Mouse (Mus musculus) CH12.LX (cell line): Measurements from ENCODE around the gene Ccr10. TPM values are rescaled to one million over a fixed set of nuclear protein-coding genes. Genes with fewer than 3 reads are reported as not detected.

Experiments
- DNase-seq: peaks from one replicate; pipeline ENCODE4 v3.0.0-alpha.2; 2013; ENCODE audit errors: extremely low read depth
- H3K27ac ChIP-seq: 2 replicates; pipeline ENCODE4 v1.5.1; 2012; ENCODE audit warnings: low read depth, mild to moderate bottlenecking, control low read depth, moderate library complexity; ENCODE audit not compliant: insufficient read depth
- H3K27me3 ChIP-seq: replicated peaks from 2 replicates; pipeline ENCODE3; 2012; ENCODE audit warnings: inconsistent platforms
- H3K36me3 ChIP-seq, 2 experiments: replicated peaks in 1 of 2; 2 replicates each; pipeline versions ENCODE3 to v1.6.1; 2012; ENCODE audit warnings: inconsistent platforms in 1 of 2, low read length in 1 of 2, mild to moderate bottlenecking in 1 of 2, mixed read lengths in 1 of 2, moderate library complexity in 1 of 2; ENCODE audit not compliant: control insufficient read depth in 1 of 2, insufficient read depth in 1 of 2
- H3K4me1 ChIP-seq, 2 experiments: 2 replicates each; pipeline ENCODE4 v1.6.1; 2012; ENCODE audit warnings: inconsistent platforms in 1 of 2, moderate library complexity in 1 of 2; ENCODE audit not compliant: insufficient read depth in 2 of 2, control insufficient read depth in 1 of 2
- H3K4me2 ChIP-seq: 2 replicates; pipeline ENCODE4 v1.6.1; 2012; ENCODE audit warnings: low read depth, mild to moderate bottlenecking, control low read depth; ENCODE audit not compliant: poor library complexity, insufficient read depth, severe bottlenecking
- H3K4me3 ChIP-seq, 3 experiments: fragments of 150-350 bp in 1 of 3; sonication (generic) in 1 of 3; replicated peaks in 1 of 3; 2 replicates each; pipeline versions ENCODE3 to v1.5.1; 2011 to 2012; ENCODE audit warnings: low read depth in 2 of 3, low read length in 2 of 3, mild to moderate bottlenecking in 2 of 3, moderate library complexity in 2 of 3, control low read depth in 1 of 3, improper control_type of control experiment in 1 of 3, inconsistent platforms in 1 of 3, mixed read lengths in 1 of 3; ENCODE audit not compliant: poor library complexity in 1 of 3
- H3K79me2 ChIP-seq: replicated peaks from 2 replicates; pipeline ENCODE4 v1.6.1; 2012; ENCODE audit warnings: mild to moderate bottlenecking, moderate library complexity; ENCODE audit not compliant: control insufficient read depth, poor library complexity, insufficient read depth, severe bottlenecking; ENCODE audit errors: extremely low read depth
- H3K9ac ChIP-seq: 2 replicates; pipeline ENCODE4 v1.6.1; 2012; ENCODE audit warnings: low read depth, mild to moderate bottlenecking, control low read depth, moderate library complexity; ENCODE audit not compliant: insufficient read depth
- H3K9me3 ChIP-seq: replicated peaks from 2 replicates; pipeline ENCODE3; 2012; ENCODE audit warnings: low read length, inconsistent platforms, mixed read lengths
- CHD1 ChIP-seq: IDR thresholded peaks from 2 replicates; pipeline ENCODE4 v1.6.1; 2012; ENCODE audit warnings: low read depth, low read length, improper control_type of control experiment, inconsistent platforms
- EP300 ChIP-seq: IDR thresholded peaks from 2 replicates; pipeline ENCODE4 v1.6.1; 2011; ENCODE audit warnings: low read length, improper control_type of control experiment
- ETS1 ChIP-seq: conservative IDR thresholded peaks from 2 replicates; pipeline ENCODE4 v1.6.1; 2012; ENCODE audit warnings: low read depth, mild to moderate bottlenecking, inconsistent platforms, low read length, improper control_type of control experiment, moderate library complexity
- GABPA ChIP-seq: IDR thresholded peaks from 2 replicates; pipeline ENCODE4 v1.6.1; 2012; ENCODE audit warnings: low read depth, low read length, improper control_type of control experiment, inconsistent platforms; ENCODE audit not compliant: insufficient replicate concordance
- JUN ChIP-seq: IDR thresholded peaks from 2 replicates; pipeline ENCODE4 v1.6.1; 2011; ENCODE audit warnings: low read depth, mild to moderate bottlenecking, low read length, improper control_type of control experiment, moderate library complexity; ENCODE audit not compliant: insufficient read depth
- JUND ChIP-seq: conservative IDR thresholded peaks from 2 replicates; pipeline ENCODE4 v1.6.1; 2011; ENCODE audit warnings: low read depth, low read length, improper control_type of control experiment
- KAT2A ChIP-seq: IDR thresholded peaks from 2 replicates; pipeline ENCODE4 v1.6.1; 2012; ENCODE audit warnings: low read length, improper control_type of control experiment, inconsistent platforms; ENCODE audit not compliant: insufficient replicate concordance
- MAFK ChIP-seq: IDR thresholded peaks from 2 replicates; pipeline ENCODE4 v1.6.1; 2011; ENCODE audit warnings: low read length, improper control_type of control experiment; ENCODE audit not compliant: insufficient replicate concordance
- MAX ChIP-seq: IDR thresholded peaks from 2 replicates; pipeline ENCODE4 v1.6.1; 2011; ENCODE audit warnings: low read length, improper control_type of control experiment
- MEF2A ChIP-seq: IDR thresholded peaks from 2 replicates; pipeline ENCODE4 v1.6.1; 2014; ENCODE audit warnings: low read depth, mild to moderate bottlenecking, inconsistent platforms, low read length, improper control_type of control experiment, borderline replicate concordance
- NELFE ChIP-seq: IDR thresholded peaks from 2 replicates; pipeline ENCODE4 v1.6.1; 2011; ENCODE audit warnings: low read depth, low read length, improper control_type of control experiment
- UBTF ChIP-seq: IDR thresholded peaks from 2 replicates; pipeline ENCODE4 v1.6.1; 2012; ENCODE audit warnings: low read depth, mild to moderate bottlenecking, inconsistent platforms, low read length, improper control_type of control experiment, moderate library complexity
- USF1 ChIP-seq: IDR thresholded peaks from 2 replicates; pipeline ENCODE4 v1.6.1; 2014; ENCODE audit warnings: low read depth, mild to moderate bottlenecking, inconsistent platforms, low read length, improper control_type of control experiment
- USF2 ChIP-seq: conservative IDR thresholded peaks from 2 replicates; pipeline ENCODE4 v1.6.1; 2011; ENCODE audit warnings: low read depth, low read length, improper control_type of control experiment
- ZC3H11A ChIP-seq: IDR thresholded peaks from 2 replicates; pipeline ENCODE4 v1.6.1; 2012; ENCODE audit warnings: low read depth, mild to moderate bottlenecking, inconsistent platforms, low read length, improper control_type of control experiment
- ZKSCAN1 ChIP-seq: IDR thresholded peaks from 2 replicates; pipeline ENCODE4 v1.6.1; 2012; ENCODE audit warnings: low read depth, inconsistent platforms, low read length, improper control_type of control experiment, borderline replicate concordance
- ZMIZ1 ChIP-seq: IDR thresholded peaks from 2 replicates; pipeline ENCODE4 v1.6.1; 2012; ENCODE audit warnings: low read depth, mild to moderate bottlenecking, inconsistent platforms, low read length, improper control_type of control experiment
- dilution Hi-C: fragments of 300-500 bp; cut with MboI; formaldehyde crosslinking; loops from 2 replicates; pipeline ENCODE4 v1.14.3; 2020; ENCODE audit warnings: low sequenced_read_pairs; ENCODE audit not compliant: extremely low pct_unique_long_range_greater_than_20kb, extremely low pct_ligation_motif_present
- in situ Hi-C: fragments of 300-500 bp; cut with MboI; formaldehyde crosslinking; loops from 3 replicates; pipeline ENCODE4 v1.14.3; 2019; ENCODE audit warnings: low sequenced_read_pairs, low pct_ligation_motif_present, low pct_unique_long_range_greater_than_20kb, mixed read lengths
- polyA plus RNA-seq: library from polyadenylated mRNA; unstranded; fragments of >175 nt; gene quantifications from 2 replicates; pipeline ENCODE4 v1.2.1, GENCODE M21; 2012; ENCODE audit warnings: low read depth; ENCODE audit not compliant: insufficient read length
- total RNA-seq, 2 experiments: library from RNA; depleted of rRNA; stranded (reverse); fragments of 300-350 nt in 1 of 2; fragments of >200 nt in 1 of 2; gene quantifications; 2 replicates each; pipeline ENCODE4 v1.2.3; 2012 to 2014

The Ccr10 gene
- total and polyA plus RNA-seq, 3 experiments: 12.3 to 29.6 (median 17.2) TPM

- H3K79me2 ChIP-seq: no peaks in the 10 kb centered on the region
- H3K4me3 ChIP-seq: no peak overlapping the region
These were observed 9.7 kb upstream of the Ccr10 start for GRCm38 (mm10) chr11:101184984-101185383.

GRCm38 (mm10) chr11:101182771-101183517 is 7.7 kb upstream of the Ccr10 start:
- Histone ChIP-seq H3K36me3 (peaks cover 73 to 98% of the 10 kb centered on the region in 2 experiments), H3K79me2 (peaks cover 5% of the 10 kb centered on the region; the same call in 1 of the 2 replicates), H3K9ac (no peak overlapping the region), H3K4me3 (no peak overlapping the region), H3K4me2 (no peak overlapping the region), H3K4me1 (peaks cover 5 to 26% of the 10 kb centered on the region in 2 experiments), H3K27me3 (no peaks in the 10 kb centered on the region), H3K27ac (no peak overlapping the region), H3K9me3 (no peaks in the 10 kb centered on the region)
- no peak for DNase-seq
- no peak for TF ChIP-seq USF2
- no peak for TF ChIP-seq CHD1
- TF ChIP-seq JUN: no peak
- TF ChIP-seq MAFK: no peak
- no peak for TF ChIP-seq EP300
- TF ChIP-seq NELFE: no peak
- TF ChIP-seq ETS1: no peak
- no peak for TF ChIP-seq ZC3H11A
- TF ChIP-seq MEF2A: no peak
- no peak for TF ChIP-seq USF1
- no peak for TF ChIP-seq GABPA
- TF ChIP-seq UBTF: no peak
- no peak for TF ChIP-seq ZKSCAN1
- no peak for TF ChIP-seq MAX
- no peak for TF ChIP-seq KAT2A
- TF ChIP-seq JUND: no peak
- dilution Hi-C loops: no loop called here
- in situ Hi-C loops: loop anchor here (5.0 kb wide), 1 partner anchor 101 kb away; the partner anchor contains the start of gene Coasy

More at GRCm38 (mm10) chr11:101184984-101185383, 9.7 kb upstream of the Ccr10 start:
- Histone ChIP-seq H3K4me2 (no peak overlapping the region), H3K27ac (no peak overlapping the region), H3K27me3 (no peaks in the 10 kb centered on the region), H3K36me3 (peaks cover 91 to 99% of the 10 kb centered on the region in 2 experiments), H3K4me1 (peaks cover 0 to 10% of the 10 kb centered on the region in 2 experiments; a peak in 1 of 4 replicates), H3K9me3 (no peaks in the 10 kb centered on the region)
- in situ Hi-C loops: loop anchor here (5.0 kb wide), 1 partner anchor 103 kb away; the partner anchor contains the start of gene Coasy
- DNase-seq: no peak
- TF ChIP-seq MEF2A: no peak
- TF ChIP-seq ZMIZ1: 0 out of 2 replicates have a peak, but pooled peaks have one; percentile 27
- TF ChIP-seq, all 38 proteins: peak for 1
- no peak overlapping the region for H3K9ac ChIP-seq
- dilution Hi-C loops: no loop called here
